Mouse (Mus musculus) MEL (cell line): ENCODE measurements at regions not wholly inside any gene's neighbourhood (a gene's known extent, or its start where the extent isn't known, plus 50 kb on each side); places are given as distances from the start of the nearest gene placed in this dataset.
A peak's percentile ranks its signal among the peaks of the same experiment; 100 is the strongest.

Experiments used
- DNase-seq: peaks from one replicate; pipeline ENCODE4 v3.0.0; 2011; ENCODE audit warnings: low read depth, low spot score
- H3K27ac ChIP-seq: 2 replicates; pipeline ENCODE4 v1.5.1; 2012; ENCODE audit warnings: low read depth, mild to moderate bottlenecking, control low read depth, low read length, moderate library complexity; ENCODE audit not compliant: control insufficient read depth
- H3K27me3 ChIP-seq, 2 experiments: fragments of 150-350 bp in 1 of 2; sonication (generic) in 1 of 2; 2 replicates each; pipeline ENCODE4 v1.6.1; 2012; ENCODE audit warnings: low read length in 2 of 2, mild to moderate bottlenecking in 2 of 2, improper control_type of control experiment in 1 of 2, moderate library complexity in 1 of 2; ENCODE audit not compliant: insufficient read depth in 2 of 2, control insufficient read depth in 1 of 2
- H3K36me3 ChIP-seq, 2 experiments: 2 replicates each; pipeline ENCODE4 v1.6.1; 2012 to 2014; ENCODE audit warnings: low read length in 2 of 2, improper control_type of control experiment in 1 of 2, inconsistent platforms in 1 of 2, mild to moderate bottlenecking in 1 of 2; ENCODE audit not compliant: insufficient read depth in 2 of 2, control insufficient read depth in 1 of 2
- H3K4me1 ChIP-seq, 2 experiments: fragments of 150-350 bp in 1 of 2; sonication (generic) in 1 of 2; 2 replicates each; pipeline ENCODE4 v1.6.1; 2012; ENCODE audit warnings: low read length in 2 of 2, improper control_type of control experiment in 1 of 2, mild to moderate bottlenecking in 1 of 2; ENCODE audit not compliant: insufficient read depth in 2 of 2, control insufficient read depth in 1 of 2
- H3K4me3 ChIP-seq, 2 experiments: fragments of 150-350 bp in 1 of 2; sonication (generic) in 1 of 2; 2 replicates each; pipeline ENCODE4 v1.5.1; 2012; ENCODE audit warnings: low read depth in 2 of 2, low read length in 2 of 2, mild to moderate bottlenecking in 2 of 2, moderate library complexity in 2 of 2, control low read depth in 1 of 2, improper control_type of control experiment in 1 of 2; ENCODE audit not compliant: control insufficient read depth in 1 of 2, insufficient read depth in 1 of 2
- H3K79me2 ChIP-seq: 2 replicates; pipeline ENCODE4 v1.6.1; 2012; ENCODE audit warnings: mild to moderate bottlenecking, low read length, moderate library complexity; ENCODE audit not compliant: control insufficient read depth, poor library complexity, insufficient read depth
- H3K9ac ChIP-seq: 2 replicates; pipeline ENCODE4 v1.6.1; 2012; ENCODE audit warnings: low read depth, mild to moderate bottlenecking, control low read depth, low read length, moderate library complexity; ENCODE audit not compliant: control insufficient read depth, poor library complexity, severe bottlenecking
- H3K9me3 ChIP-seq: fragments of 150-350 bp; sonication (generic); replicated peaks from 2 replicates; pipeline ENCODE4 v1.6.1; 2012; ENCODE audit warnings: mild to moderate bottlenecking, low read length, improper control_type of control experiment, moderate library complexity; ENCODE audit not compliant: insufficient read depth
- CTCF ChIP-seq, 3 experiments: IDR thresholded peaks in 2 of 3; conservative IDR thresholded peaks in 1 of 3; 2 replicates each; pipeline ENCODE4 v1.5.1; 2011 to 2012; ENCODE audit warnings: low read length in 3 of 3, low read depth in 2 of 3, mild to moderate bottlenecking in 2 of 3, improper control_type of control experiment in 1 of 3, inconsistent platforms in 1 of 3, mixed read lengths in 1 of 3, moderate library complexity in 1 of 3; ENCODE audit not compliant: control insufficient read depth in 1 of 3, insufficient read depth in 1 of 3, poor library complexity in 1 of 3, severe bottlenecking in 1 of 3
- E2F4 ChIP-seq: IDR thresholded peaks from 2 replicates; pipeline ENCODE4 v1.6.1; 2011; ENCODE audit warnings: low read depth, low read length, improper control_type of control experiment, borderline replicate concordance
- EP300 ChIP-seq, 2 experiments: IDR thresholded peaks; 2 replicates each; pipeline ENCODE4 v1.6.1; 2011; ENCODE audit warnings: improper control_type of control experiment in 2 of 2, low read length in 2 of 2, low read depth in 1 of 2, mild to moderate bottlenecking in 1 of 2
- GABPA ChIP-seq: IDR thresholded peaks from 2 replicates; pipeline ENCODE4 v1.6.1; 2012; ENCODE audit warnings: low read depth, mild to moderate bottlenecking, inconsistent platforms, low read length, improper control_type of control experiment, moderate library complexity
- GATA1 ChIP-seq: IDR thresholded peaks from 2 replicates; pipeline ENCODE4 v1.6.1; 2011; ENCODE audit warnings: low read depth, low read length, improper control_type of control experiment
- MAX ChIP-seq: IDR thresholded peaks from 2 replicates; pipeline ENCODE4 v1.6.1; 2011; ENCODE audit warnings: low read length, improper control_type of control experiment
- MAZ ChIP-seq: IDR thresholded peaks from 2 replicates; pipeline ENCODE4 v1.6.1; 2012; ENCODE audit warnings: low read depth, mild to moderate bottlenecking, inconsistent platforms, low read length, improper control_type of control experiment
- MYC ChIP-seq: IDR thresholded peaks from 2 replicates; pipeline ENCODE4 v1.6.1; 2011; ENCODE audit warnings: low read depth, mild to moderate bottlenecking, low read length, improper control_type of control experiment, moderate library complexity
- POLR2AphosphoS5 ChIP-seq: IDR thresholded peaks from 2 replicates; pipeline ENCODE4 v1.6.1; 2012; ENCODE audit warnings: low read depth, borderline replicate concordance, mild to moderate bottlenecking, inconsistent platforms, low read length, moderate library complexity, mixed read lengths
- RAD21 ChIP-seq: IDR thresholded peaks from 2 replicates; pipeline ENCODE4 v1.6.1; 2011; ENCODE audit warnings: mild to moderate bottlenecking, low read depth, low read length, improper control_type of control experiment
- USF1 ChIP-seq: IDR thresholded peaks from 2 replicates; pipeline ENCODE4 v1.6.1; 2014; ENCODE audit warnings: low read depth, mild to moderate bottlenecking, inconsistent platforms, low read length, improper control_type of control experiment, moderate library complexity
- USF2 ChIP-seq, 2 experiments: IDR thresholded peaks; 2 replicates each; pipeline ENCODE4 v1.6.1; 2011 to 2012; ENCODE audit warnings: improper control_type of control experiment in 2 of 2, low read length in 2 of 2, borderline replicate concordance in 1 of 2, inconsistent platforms in 1 of 2, low read depth in 1 of 2, mild to moderate bottlenecking in 1 of 2; ENCODE audit not compliant: insufficient read depth in 1 of 2
- ZKSCAN1 ChIP-seq: IDR thresholded peaks from 2 replicates; pipeline ENCODE4 v1.6.1; 2012; ENCODE audit warnings: low read depth, mild to moderate bottlenecking, inconsistent platforms, low read length, improper control_type of control experiment, moderate library complexity
- ZNF384 ChIP-seq: IDR thresholded peaks from 2 replicates; pipeline ENCODE4 v1.6.1; 2012; ENCODE audit warnings: low read depth, mild to moderate bottlenecking, inconsistent platforms, low read length, improper control_type of control experiment

- no peaks in the 10 kb centered on the region for H3K27me3 ChIP-seq
- H3K79me2 ChIP-seq, result no peaks in the 10 kb centered on the region
- H3K9me3 ChIP-seq, result no peaks in the 10 kb centered on the region
- H3K4me1 ChIP-seq, result no peaks in the 10 kb centered on the region
- H3K9ac ChIP-seq, result no peak overlapping the region
- no peak for DNase-seq
- no peak overlapping the region for H3K27ac ChIP-seq
- no peak for TF ChIP-seq EP300 (IDR thresholded peaks at IDR 0.05; ENCODE audit: low read depth in 1 of 2, low read length in 2 of 2)
- no peak overlapping the region for H3K4me3 ChIP-seq
- no peaks in the 10 kb centered on the region for H3K36me3 ChIP-seq
Measured at GRCm38 (mm10) chr15:91957273-91957672, 93.7 kb upstream of the Cntn1 start.

- Histone ChIP-seq H3K9ac (no peak overlapping the region), H3K9me3 (no peaks in the 10 kb centered on the region)
- TF ChIP-seq E2F4 (no peak), MAX (no peak), USF1 (no peak), ZNF384 (no peak), RAD21 (no peak)
Measured at GRCm38 (mm10) chr15:91965172-91965571, 85.8 kb upstream of the Cntn1 start.

DNA sequence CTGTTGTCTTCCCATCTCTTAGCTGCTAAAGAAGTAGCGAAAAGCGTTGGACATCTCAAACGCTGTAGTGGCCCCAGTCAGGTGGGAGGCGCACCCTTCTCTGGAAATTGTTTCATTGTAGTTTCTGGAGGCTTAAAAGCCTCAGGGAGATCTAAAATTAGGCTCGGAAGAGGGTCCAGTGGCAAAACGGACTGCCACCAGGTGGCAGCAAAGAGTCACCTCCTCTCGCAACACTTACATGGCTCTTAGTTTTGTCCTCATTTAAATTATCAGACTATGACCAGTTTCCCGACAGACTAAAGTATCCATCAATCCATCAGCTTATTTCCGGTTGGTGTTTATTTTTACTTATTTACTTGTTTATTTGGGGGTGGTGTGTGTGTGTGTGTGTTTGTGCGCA is 81.6 kb upstream of the Cntn1 start:
- Histone ChIP-seq H3K36me3 (no peaks in the 10 kb centered on the region), H3K79me2 (no peaks in the 10 kb centered on the region), H3K4me3 (no peak overlapping the region), H3K9me3 (no peaks in the 10 kb centered on the region), H3K27ac (no peak overlapping the region), H3K9ac (no peak overlapping the region), H3K4me1 (no peaks in the 10 kb centered on the region), H3K27me3 (no peaks in the 10 kb centered on the region)
- TF ChIP-seq MYC (no peak), CTCF (IDR thresholded peaks at IDR 0.05 in 2 of 3, conservative IDR thresholded peaks at IDR 0.05 in 1 of 3; ENCODE audit: control insufficient read depth in 1 of 3, insufficient read depth in 1 of 3, low read depth in 2 of 3, low read length in 3 of 3, poor library complexity in 1 of 3, severe bottlenecking in 1 of 3) (peak; percentile 34 to 67 (median 47); a peak in 5 of 6 replicates), RAD21 (peak; percentile 11; the same call in 1 of the 2 replicates), POLR2AphosphoS5 (no peak), GATA1 (no peak), MAZ (no peak)
- DNase-seq, result peak; percentile 10

More at GRCm38 (mm10) chr15:91965172-91965571, 85.8 kb upstream of the Cntn1 start:
- no peaks in the 10 kb centered on the region for H3K36me3 ChIP-seq
- H3K27me3 ChIP-seq, result no peaks in the 10 kb centered on the region
- H3K4me1 ChIP-seq, result no peaks in the 10 kb centered on the region
- no peak for DNase-seq
- H3K27ac ChIP-seq, result no peak overlapping the region
- no peak overlapping the region for H3K4me3 ChIP-seq
- H3K79me2 ChIP-seq, result no peaks in the 10 kb centered on the region

DNA sequence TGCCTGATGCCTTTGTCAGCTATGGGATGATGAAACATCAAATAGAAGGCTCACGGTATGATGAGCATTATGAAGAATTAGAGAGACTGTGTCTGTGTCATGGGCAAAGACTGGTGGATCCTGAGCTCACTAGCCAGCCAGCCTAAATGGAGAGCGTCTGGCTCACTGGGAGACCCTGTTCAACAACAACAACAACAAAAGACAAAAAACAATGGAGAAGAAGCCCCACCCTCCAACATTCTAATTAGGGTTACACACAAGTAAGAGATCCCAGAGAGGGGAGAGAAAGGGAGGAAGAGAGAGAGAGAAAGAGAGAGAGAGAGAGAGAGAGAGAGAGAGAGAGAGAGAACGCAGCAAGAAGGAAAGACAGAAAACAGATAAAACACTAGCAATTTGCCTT is 79.6 kb upstream of the Cntn1 start:
- Histone ChIP-seq H3K27ac (no peak overlapping the region), H3K79me2 (no peaks in the 10 kb centered on the region), H3K27me3 (no peaks in the 10 kb centered on the region), H3K9me3 (no peaks in the 10 kb centered on the region), H3K4me3 (no peak overlapping the region), H3K9ac (no peak overlapping the region)
- no peak for TF ChIP-seq USF2 (IDR thresholded peaks at IDR 0.05; ENCODE audit: borderline replicate concordance in 1 of 2, insufficient read depth in 1 of 2, low read depth in 1 of 2, low read length in 2 of 2)
- no peak for TF ChIP-seq ZKSCAN1
- TF ChIP-seq GABPA, result no peak
- TF ChIP-seq, all 39 proteins: peak for 0
- Histone ChIP-seq H3K4me1 (no peaks in the 10 kb centered on the region), H3K36me3 (no peaks in the 10 kb centered on the region)
- no peak for DNase-seq
